Mouse (Mus musculus): ENCODE measurements at regions not wholly inside any gene's neighbourhood (a gene's known extent, or its start where the extent isn't known, plus 50 kb on each side); places are given as distances from the start of the nearest gene placed in this dataset.

- no peak for DNase-seq (ENCODE audit: extremely low read depth)
- Histone ChIP-seq H3K9me3 (replicated peaks; ENCODE audit: low read length) (peaks cover 60% of the 10 kb centered on the region), H3K79me2 (replicated peaks; ENCODE audit: control insufficient read depth, extremely low read depth, insufficient read depth, poor library complexity, severe bottlenecking) (no peaks in the 10 kb centered on the region), H3K4me2 (ENCODE audit: insufficient read depth, low read depth, poor library complexity, severe bottlenecking) (no peak overlapping the region), H3K27ac (ENCODE audit: insufficient read depth, low read depth) (no peak overlapping the region), H3K4me3 (replicated peaks in 1 of 3; ENCODE audit: low read depth in 2 of 3, low read length in 2 of 3, poor library complexity in 1 of 3) (no peak overlapping the region), H3K36me3 (replicated peaks in 1 of 2; ENCODE audit: control insufficient read depth in 1 of 2, insufficient read depth in 1 of 2, low read length in 1 of 2) (no peaks in the 10 kb centered on the region), H3K9ac (ENCODE audit: insufficient read depth, low read depth) (no peak overlapping the region), H3K4me1 (ENCODE audit: control insufficient read depth in 1 of 2, insufficient read depth in 2 of 2) (no peaks in the 10 kb centered on the region), H3K27me3 (replicated peaks) (no peaks in the 10 kb centered on the region)
- no peak for TF ChIP-seq USF1 (IDR thresholded peaks at IDR 0.05; ENCODE audit: low read depth, low read length)
- TF ChIP-seq CTCF (conservative IDR thresholded peaks at IDR 0.05 in 1 of 2, IDR thresholded peaks at IDR 0.05 in 1 of 2; ENCODE audit: low read depth in 2 of 2, low read length in 2 of 2) = no peak
- no peak for TF ChIP-seq UBTF (IDR thresholded peaks at IDR 0.05; ENCODE audit: low read depth, low read length)
- TF ChIP-seq KAT2A (IDR thresholded peaks at IDR 0.05; ENCODE audit: insufficient replicate concordance, low read length) = no peak
- TF ChIP-seq MEF2A (IDR thresholded peaks at IDR 0.05; ENCODE audit: borderline replicate concordance, low read depth, low read length) = no peak
- TF ChIP-seq POLR2A (IDR thresholded peaks at IDR 0.05; ENCODE audit: low read depth, low read length) = no peak
- no peak for TF ChIP-seq E2F4 (IDR thresholded peaks at IDR 0.05; ENCODE audit: insufficient replicate concordance, low read depth, low read length)
- TF ChIP-seq ELF1 (IDR thresholded peaks at IDR 0.05; ENCODE audit: low read depth, low read length) = no peak
- no peak for TF ChIP-seq HCFC1 (IDR thresholded peaks at IDR 0.05; ENCODE audit: low read depth, low read length)
- no peak for TF ChIP-seq CHD1 (IDR thresholded peaks at IDR 0.05; ENCODE audit: low read depth, low read length)
- dilution Hi-C loops (cut with MboI; ENCODE audit: extremely low pct_ligation_motif_present, extremely low pct_unique_long_range_greater_than_20kb, low sequenced_read_pairs) (no loop called here), in situ Hi-C loops (cut with MboI; ENCODE audit: low pct_ligation_motif_present, low pct_unique_long_range_greater_than_20kb, low sequenced_read_pairs) (no loop called here)
Measured at GRCm38 (mm10) chr8:44812360-44812759, 122.9 kb upstream of the Fat1 start.

DNA sequence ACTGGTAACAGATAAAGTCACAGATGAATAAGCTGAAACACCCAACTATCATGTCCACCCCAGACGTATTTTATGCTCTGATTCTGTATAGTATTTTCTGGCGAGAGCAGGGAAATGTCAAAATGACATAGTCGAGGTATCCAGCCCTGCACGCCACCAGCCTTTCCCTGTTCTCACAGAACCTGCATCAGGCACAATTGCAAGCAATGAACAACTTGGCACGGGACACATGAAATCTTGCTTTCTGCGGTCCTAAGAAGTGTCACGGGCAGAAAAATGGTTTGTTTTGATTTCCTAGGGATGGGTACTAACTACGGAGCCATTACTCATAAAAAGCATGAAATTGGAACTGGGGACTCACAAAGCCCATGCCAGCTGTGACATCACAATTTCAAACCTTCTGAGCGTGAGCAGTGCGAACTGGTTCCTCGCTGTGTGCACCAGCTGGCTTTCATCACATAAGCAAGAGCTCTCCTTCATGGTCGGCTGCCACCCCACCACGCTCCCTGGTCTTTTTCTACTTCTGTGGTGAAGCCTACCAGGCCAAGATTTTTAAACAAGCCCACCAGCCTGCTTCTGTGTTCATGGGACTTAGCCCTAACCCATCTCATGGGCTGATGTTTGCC is 117.6 kb upstream of the Fat1 start:
- no peak for DNase-seq (ENCODE audit: extremely low read depth)
- Histone ChIP-seq H3K79me2 (replicated peaks; ENCODE audit: control insufficient read depth, extremely low read depth, insufficient read depth, poor library complexity, severe bottlenecking) (no peaks in the 10 kb centered on the region), H3K27ac (ENCODE audit: insufficient read depth, low read depth) (no peak overlapping the region), H3K4me3 (replicated peaks in 1 of 3; ENCODE audit: low read depth in 2 of 3, low read length in 2 of 3, poor library complexity in 1 of 3) (no peak overlapping the region), H3K36me3 (replicated peaks in 1 of 2; ENCODE audit: control insufficient read depth in 1 of 2, insufficient read depth in 1 of 2, low read length in 1 of 2) (no peaks in the 10 kb centered on the region), H3K4me2 (ENCODE audit: insufficient read depth, low read depth, poor library complexity, severe bottlenecking) (no peak overlapping the region), H3K27me3 (replicated peaks) (no peaks in the 10 kb centered on the region), H3K9ac (ENCODE audit: insufficient read depth, low read depth) (no peak overlapping the region), H3K4me1 (ENCODE audit: control insufficient read depth in 1 of 2, insufficient read depth in 2 of 2) (no peaks in the 10 kb centered on the region), H3K9me3 (replicated peaks; ENCODE audit: low read length) (peaks cover 64% of the 10 kb centered on the region)
- TF ChIP-seq USF2 (conservative IDR thresholded peaks at IDR 0.05; ENCODE audit: low read depth, low read length) (no peak), MYC (IDR thresholded peaks at IDR 0.05; ENCODE audit: low read depth, low read length) (no peak), MXI1 (IDR thresholded peaks at IDR 0.05; ENCODE audit: low read depth, low read length) (no peak), MAX (IDR thresholded peaks at IDR 0.05; ENCODE audit: low read length) (no peak), ELF1 (IDR thresholded peaks at IDR 0.05; ENCODE audit: low read depth, low read length) (no peak), ZC3H11A (IDR thresholded peaks at IDR 0.05; ENCODE audit: low read depth, low read length) (no peak), UBTF (IDR thresholded peaks at IDR 0.05; ENCODE audit: low read depth, low read length) (no peak), PAX5 (IDR thresholded peaks at IDR 0.05; ENCODE audit: low read length) (no peak), POLR2A (IDR thresholded peaks at IDR 0.05; ENCODE audit: low read depth, low read length) (no peak), E2F4 (IDR thresholded peaks at IDR 0.05; ENCODE audit: insufficient replicate concordance, low read depth, low read length) (no peak), HCFC1 (IDR thresholded peaks at IDR 0.05; ENCODE audit: low read depth, low read length) (no peak), CHD2 (IDR thresholded peaks at IDR 0.05; ENCODE audit: low read length) (no peak)
- dilution Hi-C loops (cut with MboI; ENCODE audit: extremely low pct_ligation_motif_present, extremely low pct_unique_long_range_greater_than_20kb, low sequenced_read_pairs) = no loop called here
- in situ Hi-C loops (cut with MboI; ENCODE audit: low pct_ligation_motif_present, low pct_unique_long_range_greater_than_20kb, low sequenced_read_pairs) = no loop called here
